Mouse (Mus musculus) neural tube, embryonic 13.5 days (tissue): ENCODE measurements at regions not wholly inside any gene's neighbourhood (a gene's known extent, or its start where the extent isn't known, plus 50 kb on each side); places are given as distances from the start of the nearest gene placed in this dataset.

Source experiments
- ATAC-seq: fragments of 200-750 bp; cut with Nextera tagmentation; 2 replicates; pipeline ENCODE4 v1.8.0; 2017; ENCODE audit warnings: low read depth, mild to moderate bottlenecking, moderate TSS enrichment, moderate library complexity
- H3K27ac ChIP-seq: fragments of 300-500 bp; sonication (generic); replicated peaks from 2 replicates; pipeline ENCODE4 v1.5.1; 2015; ENCODE audit warnings: moderate library complexity, mild to moderate bottlenecking, inconsistent platforms
- H3K27me3 ChIP-seq: fragments of 300-500 bp; sonication (generic); 2 replicates; pipeline ENCODE4 v1.6.1; 2015; ENCODE audit warnings: mild to moderate bottlenecking, inconsistent platforms
- H3K36me3 ChIP-seq: fragments of 300-500 bp; sonication (generic); 2 replicates; pipeline ENCODE4 v1.6.1; 2015; ENCODE audit warnings: mild to moderate bottlenecking, inconsistent platforms
- H3K4me1 ChIP-seq: fragments of 300-500 bp; sonication (generic); replicated peaks from 2 replicates; pipeline ENCODE4 v1.6.1; 2015; ENCODE audit warnings: inconsistent platforms
- H3K4me2 ChIP-seq: fragments of 300-500 bp; sonication (generic); 2 replicates; pipeline ENCODE4 v1.6.1; 2015; ENCODE audit warnings: inconsistent platforms, mild to moderate bottlenecking, moderate library complexity
- H3K4me3 ChIP-seq: fragments of 300-500 bp; sonication (generic); 2 replicates; pipeline ENCODE4 v1.5.1; 2015; ENCODE audit warnings: mild to moderate bottlenecking, inconsistent platforms
- H3K9ac ChIP-seq: fragments of 300-500 bp; sonication (generic); 2 replicates; pipeline ENCODE4 v1.6.1; 2015; ENCODE audit warnings: moderate library complexity, mild to moderate bottlenecking, inconsistent platforms
- H3K9me3 ChIP-seq: fragments of 300-500 bp; sonication (generic); 2 replicates; pipeline ENCODE4 v1.6.1; 2016; ENCODE audit warnings: inconsistent platforms
- WGBS: fragments of 180-500 bp; shearing (Covaris S2); methylation state at CpG from one replicate; pipeline ENCODE4 v1.1.7; 2015; 5-methylcytosine and 5-hydroxymethylcytosine counted together

DNA sequence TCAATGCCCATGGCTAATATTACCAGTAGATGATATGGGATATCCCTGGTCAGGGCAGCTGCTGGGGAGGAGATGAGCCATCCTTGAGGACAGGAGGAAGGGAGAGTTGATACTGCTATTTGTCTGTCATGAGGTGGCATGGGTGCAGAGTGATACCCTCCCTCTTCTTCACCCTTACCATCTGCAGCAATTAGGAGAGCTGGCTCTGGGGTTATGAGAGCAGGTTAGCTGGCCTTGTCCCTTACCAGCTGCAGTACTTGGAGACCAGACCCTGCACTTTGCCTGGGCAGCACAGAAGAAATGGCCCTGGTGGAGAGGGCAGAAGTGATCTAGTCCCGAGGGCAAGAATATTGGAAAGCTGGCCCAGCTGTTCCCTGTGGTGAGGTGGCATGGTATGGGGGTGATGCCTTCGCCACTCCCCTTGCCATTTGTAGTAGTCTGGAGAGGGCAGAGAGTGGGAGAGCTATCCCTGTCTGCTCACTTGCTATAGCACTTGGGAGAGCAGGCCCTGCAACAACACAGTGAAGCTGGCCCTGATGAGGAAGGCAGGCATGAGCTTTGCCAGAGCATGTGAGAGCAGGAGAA, 73.6 kb upstream of the Ppp6c start:
- Histone ChIP-seq H3K9me3 (no peaks in the 10 kb centered on the region), H3K27me3 (no peaks in the 10 kb centered on the region), H3K9ac (no peak overlapping the region), H3K4me2 (no peak overlapping the region), H3K36me3 (no peaks in the 10 kb centered on the region), H3K4me1 (no peaks in the 10 kb centered on the region), H3K27ac (no peak overlapping the region), H3K4me3 (no peak overlapping the region)
- no peak for ATAC-seq
- 87% methylated on average over 2 of the region's 2 CpGs for WGBS

DNA sequence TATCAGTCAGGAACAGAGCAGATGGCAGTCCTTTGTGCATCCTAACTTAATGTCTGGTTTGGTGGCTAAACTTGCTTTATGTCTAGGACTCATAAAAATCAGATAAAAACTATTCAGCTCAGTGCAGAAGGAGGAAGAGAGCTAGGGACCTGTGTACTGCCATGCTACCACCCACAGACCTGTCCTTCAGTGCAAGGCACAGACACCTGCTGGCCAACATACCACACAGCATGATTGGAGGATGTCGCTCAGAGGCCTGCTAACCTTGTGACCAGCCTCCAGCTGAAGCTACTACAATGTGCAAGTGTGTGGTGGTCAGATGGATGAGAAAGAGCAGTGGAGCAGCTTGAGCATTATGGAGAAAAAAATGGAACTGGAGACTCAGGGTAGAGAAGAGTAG, 73.0 kb upstream of the Ppp6c start:
- Histone ChIP-seq H3K9me3 (no peaks in the 10 kb centered on the region), H3K36me3 (no peaks in the 10 kb centered on the region), H3K4me1 (no peaks in the 10 kb centered on the region), H3K4me3 (no peak overlapping the region), H3K27me3 (no peaks in the 10 kb centered on the region), H3K9ac (no peak overlapping the region), H3K27ac (no peak overlapping the region), H3K4me2 (no peak overlapping the region)
- WGBS: 76% methylated on average over 1 of the region's 1 CpGs
- ATAC-seq: no peak

DNA sequence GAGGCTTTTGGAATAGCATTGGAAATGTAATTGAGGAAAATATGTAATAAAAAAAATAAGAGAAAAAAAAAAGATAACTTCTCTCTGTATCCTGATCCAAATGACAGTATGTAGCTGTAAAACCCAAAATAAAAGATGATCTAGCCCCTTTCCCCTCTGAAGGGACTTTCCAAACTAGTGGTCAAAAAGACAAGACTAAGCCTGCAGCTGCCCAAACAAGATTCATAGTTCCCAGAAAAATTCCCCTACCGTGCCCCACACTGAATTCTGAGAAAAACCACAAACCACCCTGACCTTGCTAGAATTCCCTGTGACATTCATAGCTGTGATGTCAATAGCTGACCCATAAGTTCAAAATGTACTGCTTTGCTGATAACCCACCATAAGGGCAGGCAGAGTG, 69.2 kb upstream of the Ppp6c start:
- H3K4me2 ChIP-seq: no peak overlapping the region
- H3K4me3 ChIP-seq: no peak overlapping the region
- 82% methylated on average over 1 of the region's 1 CpGs for whole genome bisulfite sequencing
- no peaks in the 10 kb centered on the region for H3K9me3 ChIP-seq
- ATAC-seq: no peak
- no peak overlapping the region for H3K27ac ChIP-seq
- no peaks in the 10 kb centered on the region for H3K4me1 ChIP-seq
- H3K36me3 ChIP-seq: no peaks in the 10 kb centered on the region
- no peak overlapping the region for H3K9ac ChIP-seq
- no peaks in the 10 kb centered on the region for H3K27me3 ChIP-seq

DNA sequence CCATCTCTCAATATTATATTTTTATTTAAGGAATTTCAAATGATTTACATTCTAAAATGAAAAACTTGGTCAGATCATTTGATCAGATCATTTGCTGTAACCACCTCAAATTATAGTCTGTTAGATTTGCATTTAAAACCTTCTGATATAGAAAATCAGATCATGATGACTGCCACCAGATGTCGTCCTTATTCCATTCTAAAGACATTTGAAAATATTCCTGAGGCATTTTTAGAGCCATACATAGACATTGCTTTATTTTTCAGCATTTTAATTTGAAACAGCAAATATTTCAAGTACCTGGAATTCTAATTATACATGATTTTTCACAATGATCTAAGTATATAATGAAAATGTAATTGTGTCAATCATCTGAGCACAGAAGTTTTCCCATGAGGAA, 52.0 kb upstream of the Ppp6c start:
- 61% methylated on average over 1 of the region's 1 CpGs for WGBS
- H3K4me2 ChIP-seq: no peak overlapping the region
- no peaks in the 10 kb centered on the region for H3K36me3 ChIP-seq

More for the DNA sequence above, 52.0 kb upstream of the Ppp6c start:
- H3K4me3 ChIP-seq: no peak overlapping the region
- H3K4me1 ChIP-seq: no peaks in the 10 kb centered on the region
- H3K27ac ChIP-seq: no peak overlapping the region
- H3K9ac ChIP-seq: no peak overlapping the region
- no peaks in the 10 kb centered on the region for H3K27me3 ChIP-seq
- no peak for ATAC-seq
- no peaks in the 10 kb centered on the region for H3K9me3 ChIP-seq
